Comparison of ENCODE assay signal across 1 mouse cellular context in the genomic region with DNA sequence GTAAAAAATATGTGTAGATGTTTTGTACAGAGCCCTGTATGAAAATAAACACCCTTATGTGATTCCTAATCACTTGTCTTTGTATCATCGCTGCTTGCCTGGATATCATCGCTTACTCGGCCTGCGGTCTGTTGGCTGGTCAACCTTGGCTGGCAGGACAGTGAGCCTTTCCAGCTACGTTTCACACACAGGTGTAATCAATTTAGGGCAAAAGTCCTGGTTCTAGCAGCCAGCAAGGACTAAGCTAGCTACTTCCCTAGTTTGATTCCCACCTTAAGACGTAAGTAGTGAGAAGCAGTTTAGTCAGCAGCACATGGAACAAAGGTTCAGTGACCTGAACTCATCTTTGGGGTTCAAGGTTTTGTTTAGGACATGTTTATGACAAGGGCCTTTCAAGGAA.
A peak's percentile ranks its signal among the peaks of the same experiment; 100 is the strongest.
TF ChIP-seq lines count a peak whose summit lies in the region.

No protein-coding gene starts in this region.

TF ChIP-seq in MEL, 35 proteins besides CTCF, POLR2A, EP300 and RAD21:
- no peak for TF ChIP-seq ETS1 (IDR thresholded peaks at IDR 0.05; ENCODE audit: low read depth, low read length)
- 0 out of 2 replicates have a peak, but pooled peaks have one; percentile 50 for TF ChIP-seq POLR2AphosphoS2 (IDR thresholded peaks at IDR 0.05; ENCODE audit: low read length)
- TF ChIP-seq MAZ (IDR thresholded peaks at IDR 0.05; ENCODE audit: low read depth, low read length), result no peak
- no peak for TF ChIP-seq MYB (IDR thresholded peaks at IDR 0.05; ENCODE audit: low read depth, low read length)
- no peak for TF ChIP-seq E2F4 (IDR thresholded peaks at IDR 0.05; ENCODE audit: borderline replicate concordance, low read depth, low read length)
- peak; percentile 28; the same call in 1 of the 2 replicates for TF ChIP-seq ZMIZ1 (IDR thresholded peaks at IDR 0.05; ENCODE audit: low read depth, low read length)
- TF ChIP-seq SIN3A (IDR thresholded peaks at IDR 0.05; ENCODE audit: low read length), result no peak
- TF ChIP-seq MAFK (IDR thresholded peaks at IDR 0.05; ENCODE audit: borderline replicate concordance, low read depth, low read length), result no peak
- TF ChIP-seq MXI1 (IDR thresholded peaks at IDR 0.05; ENCODE audit: low read depth, low read length), result no peak
- TF ChIP-seq MYC (IDR thresholded peaks at IDR 0.05; ENCODE audit: low read depth, low read length), result no peak
- TF ChIP-seq SMC3 (IDR thresholded peaks at IDR 0.05; ENCODE audit: low read depth, low read length), result no peak
- TF ChIP-seq NELFE (IDR thresholded peaks at IDR 0.05; ENCODE audit: low read depth, low read length), result no peak
